Mouse (Mus musculus): ENCODE data around the gene C87436.

The C87436 gene

GRCm38 (mm10) chr6:86509866-86510200 lies 71.7 kb downstream of the C87436 start:
- DNase-seq (ENCODE audit: low spot score in 2 of 2) = no peak

- DNase-seq (ENCODE audit: low spot score in 2 of 2) = no peak
Measured at GRCm38 (mm10) chr6:86510979-86511378, 72.8 kb downstream of the C87436 start.

GRCm38 (mm10) chr6:86513296-86513695 lies 75.1 kb downstream of the C87436 start:
- DNase-seq (ENCODE audit: low spot score in 2 of 2) = no peak

- DNase-seq (ENCODE audit: low spot score in 2 of 2) = no peak
Measured at GRCm38 (mm10) chr6:86516021-86516420, 77.8 kb downstream of the C87436 start.

- no peak for DNase-seq (ENCODE audit: low spot score in 2 of 2)
Measured at GRCm38 (mm10) chr6:86519767-86520345, 81.7 kb downstream of the C87436 start.

GRCm38 (mm10) chr6:86522001-86522911 lies 84.1 kb downstream of the C87436 start:
- DNase-seq (ENCODE audit: low spot score in 2 of 2) = no peak
